Mouse (Mus musculus) left cerebral cortex, adult 8-10 months (tissue): Measurements from ENCODE around the gene Pygl. TPM values are rescaled to one million over a fixed set of nuclear protein-coding genes. Genes with fewer than 3 reads are reported as not detected.

ENCODE experiments used
- DNase-seq, 2 experiments: peaks; one replicate each; pipeline ENCODE4 v3.0.0; 2022; ENCODE audit warnings: low spot score in 2 of 2
- total RNA-seq, 4 experiments: library from RNA; stranded (reverse); gene quantifications; 2 replicates each; pipeline ENCODE4 v1.2.4; 2022

The Pygl gene
- 1 to 10 TPM; 4.8 to 7.2 (median 5.6) TPM for total RNA-seq

DNA sequence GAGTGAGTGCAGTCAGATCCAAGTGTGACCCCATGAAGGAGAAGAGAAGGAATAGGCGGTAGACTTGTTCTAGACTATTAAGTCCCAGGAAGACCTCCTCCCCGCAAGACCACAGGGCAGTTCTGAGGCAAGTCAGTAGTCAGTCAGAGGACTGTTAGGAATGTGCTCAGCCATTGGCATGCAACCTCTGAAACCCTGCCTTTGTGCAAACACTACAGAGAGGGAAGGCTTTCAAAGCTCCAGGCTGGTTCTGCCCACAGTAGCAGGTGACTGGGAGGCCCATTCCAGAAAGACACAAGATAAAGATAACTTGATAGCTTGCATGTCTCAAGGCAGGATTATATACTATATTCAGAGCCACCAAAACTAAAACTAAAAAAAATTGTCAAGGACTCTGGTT lies at the start of gene Pygl:
Pygl (minus strand) TSS at position 195 of the 400 bp plus-strand sequence.
- no peak for DNase-seq

DNA sequence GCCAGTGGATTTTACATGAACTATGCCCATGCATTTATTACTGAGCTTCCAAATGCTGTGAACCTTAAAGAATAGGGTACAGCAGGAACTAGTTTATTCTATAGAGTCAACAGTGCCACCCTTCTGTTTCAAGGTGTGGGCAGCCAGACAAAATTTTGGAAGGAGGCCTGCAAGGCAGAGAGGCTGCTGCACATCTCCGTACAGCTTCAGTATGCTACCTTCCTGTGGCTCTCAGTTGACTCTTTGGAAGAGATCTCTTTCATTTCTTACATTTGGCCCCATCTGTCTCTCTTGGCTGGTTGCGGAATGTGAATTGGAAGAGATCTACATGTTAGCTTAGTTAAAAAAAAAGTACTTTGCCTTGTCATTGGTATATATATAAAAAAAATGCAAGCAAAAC lies 49.6 kb upstream of the Pygl start:
- DNase-seq: no peak

DNA sequence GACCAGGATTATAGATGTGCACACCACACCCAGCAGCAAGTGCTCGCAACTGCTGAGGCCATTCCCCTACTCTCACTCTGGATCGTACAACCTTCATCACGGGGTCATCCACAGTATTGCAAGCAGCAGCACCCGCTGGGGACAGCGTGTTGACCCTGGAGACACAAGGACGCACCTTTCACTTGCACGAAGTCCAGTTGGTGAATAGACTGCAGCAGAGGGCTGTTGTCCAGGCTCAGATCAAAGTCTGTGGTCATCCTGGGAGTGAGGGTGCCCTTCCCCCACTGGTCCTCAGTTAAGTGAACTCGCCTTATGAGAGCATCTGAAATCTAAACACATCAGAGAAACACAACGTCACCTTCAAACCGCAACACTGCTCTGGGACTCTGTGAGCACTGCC lies 49.1 kb upstream of the Pygl start:
- DNase-seq: no peak

DNA sequence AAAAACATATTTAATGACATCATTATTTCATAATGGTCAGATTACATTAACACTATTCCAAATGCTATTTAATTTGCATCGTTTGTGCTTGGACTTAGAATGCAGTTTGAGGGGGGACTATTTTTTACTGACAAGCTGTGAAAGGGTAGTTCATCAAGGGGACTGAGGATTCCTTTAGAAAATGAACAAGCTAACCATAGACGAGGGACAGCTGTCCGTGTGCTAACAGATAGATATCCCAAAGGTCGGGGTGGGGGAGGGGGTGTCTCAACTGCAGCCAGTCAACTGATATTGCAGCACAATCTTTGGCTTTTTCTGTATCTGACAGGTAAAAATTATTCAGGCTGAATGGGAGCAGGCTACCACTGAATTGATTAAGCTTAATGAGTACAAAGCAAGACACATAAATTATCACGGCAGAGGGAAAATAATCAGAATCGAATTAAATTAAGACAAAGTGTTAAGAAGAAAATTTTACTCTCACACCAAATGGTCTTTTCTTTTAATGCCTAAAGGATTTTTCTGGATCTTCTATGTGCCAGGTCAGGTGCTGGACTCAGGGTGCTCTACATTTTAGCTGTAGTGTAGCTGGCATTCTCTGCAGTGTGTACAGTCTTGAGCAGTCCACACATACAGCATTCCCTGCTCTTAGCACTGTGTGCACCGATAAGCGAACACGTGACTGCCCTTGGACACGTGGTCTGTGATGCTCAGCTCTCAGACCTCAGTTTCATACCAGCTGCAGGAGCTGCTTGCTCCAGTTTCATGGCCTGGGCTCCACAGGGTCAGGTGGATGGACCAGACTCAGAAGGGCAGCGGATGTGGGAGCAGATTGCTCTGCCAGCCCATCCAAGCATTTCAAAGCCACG lies 46.0 kb upstream of the Pygl start:
- no peak for DNase-seq

- no peak for DNase-seq
Measured at GRCm38 (mm10) chr12:70269724-70270123, 38.4 kb upstream of the Pygl start.

GRCm38 (mm10) chr12:70267314-70267713 lies 36.0 kb upstream of the Pygl start:
- no peak for DNase-seq

GRCm38 (mm10) chr12:70266494-70266931 lies 35.2 kb upstream of the Pygl start:
- no peak for DNase-seq

DNA sequence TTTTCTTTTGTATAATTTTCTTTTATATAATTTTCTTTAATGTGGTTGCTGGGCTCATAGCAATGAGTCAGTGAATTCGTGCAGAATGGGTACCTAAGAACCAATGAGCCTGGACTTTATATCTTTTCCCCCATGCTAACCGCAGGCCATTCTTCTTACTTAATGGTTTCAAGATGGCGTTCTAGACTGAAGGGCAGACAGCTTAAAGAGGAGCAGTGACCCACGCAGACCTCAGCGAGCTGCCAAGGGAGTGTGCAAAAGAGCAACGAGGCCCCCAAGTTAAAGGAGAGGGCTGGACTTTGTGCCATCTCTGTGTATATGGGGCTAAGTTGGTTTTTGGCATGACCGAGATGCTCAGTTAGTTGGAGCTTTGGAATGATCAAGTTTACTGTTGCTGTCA lies 32.4 kb upstream of the Pygl start:
- DNase-seq: no peak

DNA sequence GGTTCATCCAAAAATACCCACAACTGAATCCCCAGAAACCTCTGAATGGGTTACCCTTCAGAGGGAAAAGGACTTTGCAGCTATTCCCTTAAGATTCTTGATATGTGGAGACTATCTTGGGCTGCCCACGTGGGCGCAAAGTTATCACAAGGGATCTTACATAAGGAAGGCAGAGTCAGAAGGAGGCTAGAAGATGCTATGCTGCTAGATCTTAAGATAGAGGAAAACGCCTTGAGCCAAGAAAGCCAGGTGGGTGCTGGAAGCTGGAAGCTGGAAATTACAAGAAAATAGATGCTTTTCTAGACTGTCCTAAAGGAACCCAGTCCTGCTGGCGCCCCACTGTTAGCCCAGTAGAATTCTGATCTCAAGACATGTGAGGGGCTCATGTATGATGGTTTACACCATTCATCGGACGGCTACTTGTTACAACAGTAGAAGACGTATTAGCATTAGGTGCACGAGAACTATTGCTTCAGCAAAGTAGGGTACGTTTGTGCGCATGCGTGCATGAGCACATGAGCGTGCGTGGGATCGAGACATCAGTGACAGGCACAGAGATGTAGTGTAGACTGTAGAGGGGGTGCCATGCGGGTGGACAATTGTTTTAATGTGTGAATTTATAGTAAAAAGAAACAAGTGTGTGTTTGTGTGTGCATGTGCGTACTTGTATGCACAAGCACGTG lies 31.1 kb upstream of the Pygl start:
- DNase-seq: peak in 1 of 2 experiments; percentile 87

GRCm38 (mm10) chr12:70251210-70251884 lies 20.1 kb upstream of the Pygl start:
- DNase-seq: no peak

- DNase-seq: no peak
Measured at GRCm38 (mm10) chr12:70249616-70250157, 18.4 kb upstream of the Pygl start.

- DNase-seq: no peak
Measured at GRCm38 (mm10) chr12:70247683-70248474, 16.6 kb upstream of the Pygl start.

GRCm38 (mm10) chr12:70242550-70242949 lies 11.3 kb upstream of the Pygl start:
- DNase-seq: no peak

DNA sequence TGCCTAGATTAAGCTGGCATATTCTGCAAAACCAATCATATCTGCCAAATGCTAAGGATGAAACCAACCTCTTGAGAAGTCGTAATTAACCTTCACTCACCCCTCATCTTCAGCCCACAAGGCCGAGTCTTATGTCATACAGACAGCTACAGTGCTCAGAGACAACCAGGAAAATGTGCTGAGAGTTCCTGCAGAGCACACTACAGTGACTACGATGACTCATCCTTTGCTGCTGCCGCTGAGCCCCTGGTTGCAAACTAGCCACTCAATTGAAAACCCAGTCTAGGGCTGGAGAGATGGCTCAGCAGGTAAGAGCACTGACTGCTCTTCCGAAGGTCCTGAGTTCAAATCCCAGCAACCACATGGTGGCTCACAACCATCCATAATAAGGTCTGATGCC lies 8.5 kb upstream of the Pygl start:
- no peak for DNase-seq

DNA sequence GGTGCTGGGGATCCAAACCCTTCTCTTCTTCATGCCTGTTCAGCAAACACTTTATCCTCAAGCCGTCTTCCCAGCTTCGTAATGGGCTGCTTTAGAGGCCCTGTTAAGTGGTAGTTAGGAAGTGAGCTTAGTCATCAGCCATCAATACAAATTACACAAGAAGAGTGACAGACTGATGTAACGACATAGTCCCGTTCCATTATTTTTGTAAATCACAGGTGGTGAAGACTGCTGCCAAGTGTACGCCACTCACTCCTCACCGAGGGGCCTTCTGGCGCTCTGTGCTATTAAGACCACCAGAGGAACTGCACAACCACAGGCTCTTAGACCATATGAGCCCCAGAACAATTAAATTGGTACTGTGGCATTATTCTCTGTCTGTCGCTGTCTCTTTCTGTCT lies 7.3 kb upstream of the Pygl start:
- DNase-seq: no peak

- no peak for DNase-seq
Measured at GRCm38 (mm10) chr12:70234938-70235484, 3.7 kb upstream of the Pygl start.

DNA sequence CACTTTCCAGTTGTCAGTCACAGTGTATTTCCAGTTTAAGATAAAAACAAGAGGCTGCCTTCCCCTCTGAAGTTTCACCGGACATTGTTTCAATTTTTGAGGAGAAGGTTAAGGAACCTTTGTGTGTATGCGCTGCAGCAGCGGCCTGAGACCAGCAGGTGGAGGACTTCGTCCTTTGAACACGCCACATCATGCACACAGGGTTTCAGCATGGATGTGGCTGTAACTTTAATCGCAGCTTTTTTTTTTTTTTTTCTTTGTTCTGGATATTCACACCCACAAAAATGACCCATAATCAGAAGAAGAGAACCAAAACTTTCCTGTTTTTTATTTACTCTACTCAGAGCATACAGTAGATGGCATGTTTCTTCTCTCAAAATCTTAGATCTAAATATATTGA lies 3.1 kb upstream of the Pygl start:
- no peak for DNase-seq

DNA sequence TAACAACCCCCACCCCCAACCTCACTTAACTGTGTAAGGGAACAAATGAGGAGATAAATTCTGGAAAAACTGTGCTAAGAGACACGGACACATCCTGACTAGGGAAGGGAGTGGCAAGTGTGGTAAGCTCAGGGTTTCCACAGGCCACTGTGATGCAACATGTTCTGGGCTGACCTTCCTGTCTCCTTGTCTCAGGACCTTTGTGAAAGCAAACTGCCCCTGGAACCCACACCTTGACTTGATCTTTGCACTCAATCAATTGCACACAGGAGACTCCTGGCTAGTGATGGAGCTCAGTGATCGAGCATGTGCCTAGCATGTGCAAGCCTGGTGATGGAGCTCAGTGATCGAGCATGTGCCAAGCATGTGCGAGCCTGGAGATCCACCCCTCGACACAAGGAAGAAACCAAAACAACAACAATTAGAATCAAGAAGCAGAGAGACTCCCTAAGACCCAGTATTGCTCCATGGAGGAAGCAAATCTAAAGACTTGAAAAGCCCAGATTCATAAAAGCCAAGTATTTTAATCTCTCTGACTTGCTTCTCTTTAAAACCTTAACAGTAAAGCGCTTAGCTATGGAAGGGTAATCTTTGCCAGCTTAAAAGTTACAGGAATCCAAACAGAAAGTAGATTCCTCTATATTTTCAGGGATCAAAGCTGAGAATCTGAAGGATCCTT lies 2.5 kb upstream of the Pygl start:
- DNase-seq: no peak

DNA sequence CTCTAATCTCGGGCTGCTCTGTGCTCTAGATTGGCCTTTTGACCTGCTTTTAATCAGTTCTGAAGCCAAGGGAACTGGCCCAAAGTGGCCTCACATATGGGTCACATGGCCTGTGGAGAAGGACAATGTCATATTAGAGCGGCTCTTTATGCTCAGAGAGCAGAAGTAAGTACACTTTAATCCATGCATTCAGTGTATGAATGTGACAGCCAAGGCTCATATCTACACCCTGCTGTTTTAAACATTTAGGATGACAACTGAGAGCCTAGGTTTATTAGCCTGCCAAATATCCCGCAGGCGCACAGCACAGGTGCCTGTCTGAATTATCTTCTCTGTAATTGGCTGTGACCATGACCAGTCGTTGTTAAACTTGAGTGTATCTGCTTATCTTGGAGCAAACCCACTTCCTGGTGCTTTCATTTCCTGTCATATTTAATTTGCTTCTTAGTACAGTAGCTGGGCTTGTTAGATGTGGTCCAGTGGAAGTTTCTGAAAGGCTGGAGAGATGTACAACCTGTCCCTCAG lies 794 bp upstream of the Pygl start:
- DNase-seq: no peak

DNA sequence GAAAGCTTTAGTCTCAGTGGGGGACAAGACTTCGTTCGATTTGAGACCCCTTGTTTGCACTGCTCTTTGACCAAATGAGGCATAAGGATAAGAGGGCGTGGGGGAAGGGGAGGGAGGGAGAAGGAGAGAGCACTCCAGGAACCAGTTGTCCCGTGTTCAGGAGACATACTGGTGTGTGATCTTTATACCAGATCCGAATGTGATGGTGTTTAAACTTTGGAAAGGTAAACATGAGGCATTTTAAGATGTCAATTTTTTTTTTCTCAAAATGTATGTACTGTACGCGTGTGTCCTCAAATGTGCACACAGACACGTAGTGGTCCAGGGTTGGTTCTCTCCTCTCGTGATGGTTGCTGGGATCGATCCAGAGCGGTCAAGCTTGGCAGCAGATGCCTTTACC lies 3.1 kb downstream of the Pygl start:
- DNase-seq: no peak
